Mouse (Mus musculus): ENCODE data around the gene Agps.

DNA sequence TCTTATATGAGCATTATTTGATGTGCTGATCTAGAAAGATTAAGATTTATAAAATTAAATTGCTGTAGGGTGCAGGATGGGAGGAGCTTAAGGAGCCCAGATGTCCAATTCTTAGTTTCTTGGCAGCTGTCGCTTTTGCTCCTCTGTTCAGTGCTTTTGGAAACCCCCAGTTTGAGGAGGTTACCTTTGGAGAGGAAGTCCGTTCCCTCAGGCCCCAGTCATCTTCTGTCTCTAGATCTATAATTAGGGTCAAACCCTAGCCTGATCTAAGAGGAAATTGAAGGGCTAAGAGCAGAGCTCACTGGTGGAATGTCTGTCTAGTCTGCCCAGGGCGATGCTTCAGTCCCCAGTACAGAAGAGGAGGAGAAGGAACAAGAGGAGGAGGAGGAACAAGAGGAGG lies 43.5 kb upstream of the Agps start:
- TF ChIP-seq CTCF (IDR thresholded peaks at IDR 0.05) (no peak), EP300 (IDR thresholded peaks at IDR 0.05) (no peak)
